Mouse (Mus musculus) midbrain, embryonic 16.5 days (tissue): Measurements from ENCODE around the gene Lcn9. TPM values are rescaled to one million over a fixed set of nuclear protein-coding genes. Genes with fewer than 3 reads are reported as not detected.

Experiments used
- ATAC-seq: fragments of 200-750 bp; cut with Nextera tagmentation; 2 replicates; pipeline ENCODE4 v1.8.0; 2017; ENCODE audit warnings: moderate TSS enrichment
- H3K27ac ChIP-seq: fragments of 300-500 bp; sonication (generic); 2 replicates; pipeline ENCODE4 v1.5.1; 2014; ENCODE audit warnings: mild to moderate bottlenecking, low read length, mixed read lengths
- H3K27me3 ChIP-seq: fragments of 300-500 bp; sonication (generic); 2 replicates; pipeline ENCODE4 v1.6.1; 2014; ENCODE audit warnings: low read depth, low read length, mixed read lengths; ENCODE audit not compliant: control insufficient read depth, insufficient read depth
- H3K36me3 ChIP-seq: fragments of 300-500 bp; sonication (generic); 2 replicates; pipeline ENCODE4 v1.6.1; 2014; ENCODE audit warnings: mild to moderate bottlenecking, low read length, moderate library complexity, mixed read lengths; ENCODE audit not compliant: control insufficient read depth, insufficient read depth
- H3K4me1 ChIP-seq: fragments of 300-500 bp; sonication (generic); 2 replicates; pipeline ENCODE4 v1.6.1; 2014; ENCODE audit warnings: mild to moderate bottlenecking, low read length, mixed read lengths; ENCODE audit not compliant: control insufficient read depth, insufficient read depth
- H3K4me2 ChIP-seq: fragments of 300-500 bp; sonication (generic); 2 replicates; pipeline ENCODE4 v1.6.1; 2014; ENCODE audit warnings: mild to moderate bottlenecking, low read length, mixed read lengths
- H3K4me3 ChIP-seq: fragments of 300-500 bp; sonication (generic); 2 replicates; pipeline ENCODE4 v1.5.1; 2014; ENCODE audit warnings: low read depth, mild to moderate bottlenecking, low read length, moderate library complexity, mixed read lengths
- H3K9ac ChIP-seq: fragments of 300-500 bp; sonication (generic); 2 replicates; pipeline ENCODE4 v1.6.1; 2014; ENCODE audit warnings: low read depth, low read length, mixed read lengths
- H3K9me3 ChIP-seq: fragments of 300-500 bp; sonication (generic); replicated peaks from 2 replicates; pipeline ENCODE4 v1.6.1; 2014; ENCODE audit warnings: mild to moderate bottlenecking, low read length, mixed read lengths; ENCODE audit not compliant: control insufficient read depth, poor library complexity, severe bottlenecking
- WGBS: fragments of 180-500 bp; shearing (Covaris S2); extraction: QIAGEN DNeasy Blood & Tissue Kit; methylation state at CpG from one replicate; pipeline ENCODE4 v1.1.7; 2014; 5-methylcytosine and 5-hydroxymethylcytosine counted together
- polyA plus RNA-seq: library from polyadenylated mRNA; unstranded; fragments of >200 nt; fragmentation: Nextera tagmentation; extraction: Ambion mirVana; gene quantifications from 2 replicates; pipeline ENCODE4 v1.2.1, GENCODE M21; 2015

Gene Lcn9
- polyA plus RNA-seq, 1 experiment from 2014 or later: not detected

DNA sequence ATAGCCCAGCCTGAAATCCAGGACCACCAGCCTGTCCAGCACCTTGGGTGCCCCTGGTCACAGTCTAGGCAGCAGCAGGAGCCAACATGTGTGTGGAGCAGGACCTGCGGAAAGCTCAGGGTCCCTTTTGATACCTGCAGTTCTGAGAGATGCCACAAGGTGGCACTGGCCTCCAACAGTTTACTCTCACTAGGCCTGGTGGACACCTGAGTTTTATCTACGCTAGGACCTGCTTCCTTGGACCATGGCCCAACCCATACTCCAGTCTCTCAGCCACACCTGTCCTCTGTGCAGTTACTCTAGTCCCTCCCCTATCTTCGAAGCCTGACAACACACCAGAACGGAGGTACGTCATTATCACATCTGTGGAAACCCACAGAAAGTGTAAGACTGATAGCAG is 13.3 kb downstream of the Lcn9 start:
- no peaks in the 10 kb centered on the region for H3K4me1 ChIP-seq
- no peaks in the 10 kb centered on the region for H3K36me3 ChIP-seq
- H3K9me3 ChIP-seq: no peaks in the 10 kb centered on the region
- no peak overlapping the region for H3K4me2 ChIP-seq
- no peak overlapping the region for H3K9ac ChIP-seq
- 48% methylated on average over 5 of the region's 5 CpGs for WGBS
- no peak overlapping the region for H3K27ac ChIP-seq
- ATAC-seq: peak; percentile 66; the same call in 1 of the 2 replicates
- no peak overlapping the region for H3K4me3 ChIP-seq
- no peaks in the 10 kb centered on the region for H3K27me3 ChIP-seq

DNA sequence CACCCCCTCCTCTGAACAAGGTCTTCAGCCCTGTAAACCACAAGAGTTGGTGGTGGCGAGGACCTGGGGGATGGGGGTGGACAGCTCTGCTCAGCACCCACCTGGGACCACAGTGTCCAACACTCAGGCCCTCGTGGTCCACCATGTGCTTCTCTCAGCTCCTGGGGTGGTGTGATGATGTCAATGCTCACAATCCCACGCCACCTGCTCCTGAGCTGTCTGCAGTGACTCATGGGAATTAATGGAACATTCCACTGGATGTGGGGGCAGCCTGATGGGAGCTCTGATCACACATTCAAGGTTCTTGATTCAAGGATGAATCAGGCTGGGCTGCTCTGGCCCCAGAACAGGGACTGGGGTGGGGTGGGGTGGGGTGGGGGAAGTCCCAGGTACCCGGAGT is 19.2 kb downstream of the Lcn9 start:
- Histone ChIP-seq H3K27me3 (no peaks in the 10 kb centered on the region), H3K4me3 (no peak overlapping the region), H3K36me3 (no peaks in the 10 kb centered on the region), H3K4me1 (no peaks in the 10 kb centered on the region), H3K4me2 (no peak overlapping the region), H3K9me3 (no peaks in the 10 kb centered on the region), H3K9ac (no peak overlapping the region), H3K27ac (no peak overlapping the region)
- ATAC-seq: no peak
- WGBS: 68% methylated on average over 4 of the region's 4 CpGs

DNA sequence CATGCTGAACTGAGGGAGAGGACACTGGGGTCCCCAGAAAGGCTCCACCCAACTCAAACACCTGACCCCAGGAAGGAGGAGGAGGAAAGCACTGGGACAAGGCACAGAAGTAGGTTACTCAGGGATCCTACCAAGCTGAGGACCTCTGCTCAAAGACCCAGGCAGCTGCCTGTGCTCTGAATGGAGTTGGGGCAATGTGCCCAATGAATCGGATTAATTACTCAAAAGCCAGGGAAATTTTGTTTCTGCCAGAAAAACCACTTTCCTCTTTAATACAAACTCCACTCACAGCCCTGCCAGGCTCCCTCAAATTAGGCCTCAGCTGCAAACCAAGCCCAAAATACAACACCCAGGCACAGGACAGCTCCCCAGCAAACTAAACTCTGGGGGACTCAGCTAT is 19.8 kb downstream of the Lcn9 start:
- no peak for ATAC-seq
- WGBS: 42% methylated on average over 1 of the region's 1 CpGs
- H3K9me3 ChIP-seq: no peaks in the 10 kb centered on the region
- H3K4me2 ChIP-seq: no peak overlapping the region
- H3K9ac ChIP-seq: no peak overlapping the region
- no peaks in the 10 kb centered on the region for H3K27me3 ChIP-seq
- H3K36me3 ChIP-seq: no peaks in the 10 kb centered on the region
- no peak overlapping the region for H3K27ac ChIP-seq
- H3K4me1 ChIP-seq: no peaks in the 10 kb centered on the region
- no peak overlapping the region for H3K4me3 ChIP-seq

DNA sequence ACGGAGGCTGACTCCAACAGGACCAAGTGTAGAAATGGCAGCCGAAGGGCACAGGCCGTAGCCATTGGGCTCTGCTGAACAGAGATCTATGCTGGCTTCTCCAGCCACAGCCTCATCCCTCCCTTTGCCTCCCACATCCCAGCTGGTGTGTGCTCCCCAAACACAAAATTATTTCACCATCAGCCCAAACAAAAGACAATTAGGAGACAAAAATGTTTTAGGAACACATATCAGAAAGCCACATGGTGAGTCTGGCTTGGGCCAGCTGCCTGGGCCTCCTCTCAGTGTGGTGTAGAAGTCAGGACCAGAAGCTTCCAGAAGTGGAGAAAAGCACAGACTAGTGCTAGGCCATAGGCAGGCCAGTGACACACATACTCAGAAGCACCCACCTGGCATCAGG is 21.1 kb downstream of the Lcn9 start:
- no peak overlapping the region for H3K9ac ChIP-seq
- no peak for ATAC-seq
- no peaks in the 10 kb centered on the region for H3K9me3 ChIP-seq
- 82% methylated on average over 3 of the region's 3 CpGs for WGBS
- no peaks in the 10 kb centered on the region for H3K36me3 ChIP-seq
- H3K4me1 ChIP-seq: no peaks in the 10 kb centered on the region
- H3K27ac ChIP-seq: no peak overlapping the region
- H3K4me3 ChIP-seq: no peak overlapping the region
- no peaks in the 10 kb centered on the region for H3K27me3 ChIP-seq
- no peak overlapping the region for H3K4me2 ChIP-seq

DNA sequence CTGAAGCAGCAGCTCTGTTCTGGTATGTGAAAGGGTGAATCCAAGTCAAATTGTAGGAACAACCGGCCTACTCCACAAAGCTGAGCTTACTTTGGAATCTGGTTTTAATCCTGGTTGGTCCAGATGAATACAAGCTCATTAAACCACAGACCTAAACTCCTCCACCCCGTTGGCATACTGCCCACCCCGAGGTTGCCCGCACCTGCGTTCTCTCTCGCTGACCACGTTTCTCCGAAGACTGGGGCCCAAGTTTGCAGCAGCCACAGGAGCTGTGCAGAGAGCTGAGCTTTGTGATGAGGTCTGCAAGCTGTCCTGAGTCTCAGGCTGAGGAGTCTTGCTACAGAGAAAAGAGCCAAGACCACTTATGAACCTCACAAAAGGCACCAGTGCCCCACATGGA is 23.6 kb downstream of the Lcn9 start:
- H3K4me2 ChIP-seq: no peak overlapping the region
- H3K9ac ChIP-seq: no peak overlapping the region
- H3K9me3 ChIP-seq: no peaks in the 10 kb centered on the region
- H3K36me3 ChIP-seq: no peaks in the 10 kb centered on the region
- no peaks in the 10 kb centered on the region for H3K4me1 ChIP-seq
- 80% methylated on average over 8 of the region's 8 CpGs for WGBS
- H3K4me3 ChIP-seq: no peak overlapping the region
- no peak for ATAC-seq
- no peaks in the 10 kb centered on the region for H3K27me3 ChIP-seq
- H3K27ac ChIP-seq: no peak overlapping the region

DNA sequence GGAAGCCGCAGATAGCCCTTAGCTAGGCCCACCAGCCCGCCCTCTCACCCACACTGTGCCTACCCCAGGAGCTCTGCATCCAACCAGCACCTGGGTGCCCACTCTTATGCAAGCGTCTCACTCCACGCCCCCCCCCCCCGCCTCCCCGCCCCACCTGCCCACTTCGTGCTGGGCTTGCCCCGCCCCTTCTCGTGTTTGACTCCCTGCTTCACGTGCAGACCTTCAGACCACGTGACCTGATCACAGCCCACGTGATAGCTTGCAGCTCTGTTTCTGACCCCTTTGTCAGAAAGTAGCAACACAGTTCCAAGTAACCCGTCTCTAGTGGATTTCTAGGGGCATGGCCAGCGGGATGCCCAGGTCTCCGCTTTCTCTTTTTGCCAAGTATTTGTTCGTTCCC is 24.3 kb downstream of the Lcn9 start, which contains the start of gene Sohlh1:
Sohlh1 (minus strand) TSS at position 23 of the 400 bp plus-strand sequence.
- Histone ChIP-seq H3K4me1 (no peaks in the 10 kb centered on the region), H3K4me3 (no peak within 1 kb of the TSS), H3K9ac (no peak within 1 kb of the TSS), H3K36me3 (no peaks in the 10 kb centered on the region), H3K9me3 (no peaks in the 10 kb centered on the region), H3K27ac (no peak within 1 kb of the TSS), H3K4me2 (no peak within 1 kb of the TSS), H3K27me3 (no peaks in the 10 kb centered on the region)
- ATAC-seq: no peak
- WGBS: 83% methylated on average over 14 of the region's 16 CpGs

DNA sequence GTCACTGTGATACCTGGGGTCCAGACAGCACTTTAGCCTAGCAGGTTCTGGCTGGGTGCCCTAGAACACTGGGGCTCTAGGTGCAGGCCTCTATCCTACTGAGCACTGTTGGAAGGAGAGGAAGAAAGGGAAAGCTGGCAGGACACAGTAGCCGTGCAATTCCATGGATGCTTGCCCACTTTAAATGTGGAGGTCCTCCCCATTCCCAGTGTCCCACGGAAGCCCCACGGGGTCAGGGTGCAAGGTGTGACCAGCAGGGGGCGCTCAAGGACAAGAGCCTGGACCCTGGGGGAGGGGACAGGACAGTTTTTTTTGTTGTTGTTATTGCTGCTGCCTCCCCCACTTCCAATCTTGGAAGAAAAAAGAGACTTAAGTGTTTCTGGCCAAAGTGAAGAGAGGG is 27.4 kb downstream of the Lcn9 start:
- Histone ChIP-seq H3K4me1 (no peaks in the 10 kb centered on the region), H3K9ac (no peak overlapping the region), H3K4me3 (no peak overlapping the region), H3K4me2 (no peak overlapping the region), H3K27me3 (no peaks in the 10 kb centered on the region), H3K36me3 (no peaks in the 10 kb centered on the region), H3K9me3 (no peaks in the 10 kb centered on the region), H3K27ac (no peak overlapping the region)
- ATAC-seq: no peak
- WGBS: 13% methylated on average over 4 of the region's 4 CpGs

DNA sequence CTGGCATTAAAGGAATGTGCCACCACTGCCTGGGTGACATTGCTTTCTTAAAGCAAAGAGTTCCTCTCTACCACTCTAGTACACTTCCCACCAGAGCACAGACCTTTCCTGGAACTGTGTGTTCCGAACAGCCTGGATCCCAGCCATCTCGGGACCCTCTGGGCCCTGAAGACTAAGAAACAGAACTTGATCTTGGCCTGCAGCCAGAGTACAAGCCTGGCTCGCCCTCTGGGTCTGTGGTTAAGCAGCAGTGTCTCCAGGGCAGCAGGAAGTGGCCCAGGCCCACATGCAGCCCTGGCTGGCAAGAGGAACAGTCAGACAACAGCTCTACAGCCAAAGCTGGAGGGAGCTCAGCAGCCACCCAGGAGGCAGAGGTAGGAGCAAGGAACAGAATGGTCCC is 29.7 kb downstream of the Lcn9 start:
- Histone ChIP-seq H3K4me2 (no peak overlapping the region), H3K27me3 (no peaks in the 10 kb centered on the region), H3K4me1 (no peaks in the 10 kb centered on the region), H3K9me3 (no peaks in the 10 kb centered on the region), H3K4me3 (no peak overlapping the region), H3K9ac (no peak overlapping the region), H3K36me3 (no peaks in the 10 kb centered on the region), H3K27ac (no peak overlapping the region)
- 48% methylated on average over 3 of the region's 3 CpGs for WGBS
- no peak for ATAC-seq

DNA sequence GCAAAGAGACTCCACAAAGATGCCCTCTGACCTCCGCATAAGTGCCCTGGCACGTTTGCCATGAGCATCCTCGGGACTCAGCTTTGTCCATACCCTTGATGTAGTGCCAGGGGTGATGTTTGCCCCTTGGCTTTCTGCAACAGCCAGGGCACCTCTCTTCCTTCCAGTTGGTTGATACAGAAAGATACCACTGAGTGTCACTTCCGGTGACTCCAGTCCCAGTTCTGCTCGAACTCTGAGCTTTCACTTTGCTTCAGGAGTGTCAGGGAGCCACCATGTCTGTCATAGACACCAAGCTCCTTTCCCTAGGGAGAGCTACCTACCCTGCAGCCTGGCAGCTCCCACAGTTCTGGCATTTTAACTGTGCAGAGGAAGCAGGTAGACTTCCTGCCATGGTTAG is 31.0 kb downstream of the Lcn9 start:
- no peak overlapping the region for H3K4me2 ChIP-seq
- H3K27me3 ChIP-seq: no peaks in the 10 kb centered on the region
- no peak overlapping the region for H3K9ac ChIP-seq
- H3K9me3 ChIP-seq: no peaks in the 10 kb centered on the region
- no peak for ATAC-seq
- no peak overlapping the region for H3K27ac ChIP-seq
- 82% methylated on average over 5 of the region's 5 CpGs for WGBS
- no peaks in the 10 kb centered on the region for H3K4me1 ChIP-seq
- H3K4me3 ChIP-seq: no peak overlapping the region
- H3K36me3 ChIP-seq: no peaks in the 10 kb centered on the region

DNA sequence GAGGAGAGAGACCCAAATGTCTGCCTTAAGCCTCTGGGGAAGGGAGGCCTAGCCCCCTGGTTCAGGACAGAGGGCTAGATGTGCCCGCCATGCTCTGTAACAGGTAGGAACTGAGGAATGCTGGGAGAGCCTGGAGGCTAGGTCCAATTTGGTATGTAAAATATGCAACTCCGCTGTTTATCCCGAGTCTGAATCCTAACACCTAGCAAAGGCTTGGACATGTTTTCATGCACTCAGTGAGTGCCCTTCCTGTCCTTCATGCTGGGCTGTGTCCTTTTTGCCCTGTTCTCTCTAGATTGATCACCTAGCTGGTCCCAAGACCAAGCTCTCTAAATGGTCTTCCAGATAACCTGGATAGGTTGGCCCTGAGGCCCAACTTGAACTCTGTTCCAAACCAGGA is 36.9 kb downstream of the Lcn9 start:
- Histone ChIP-seq H3K4me3 (no peak overlapping the region), H3K9me3 (no peaks in the 10 kb centered on the region), H3K36me3 (no peaks in the 10 kb centered on the region), H3K27me3 (peaks cover 5% of the 10 kb centered on the region), H3K4me2 (no peak overlapping the region), H3K4me1 (peaks cover 10% of the 10 kb centered on the region; the same call in 1 of the 2 replicates), H3K27ac (no peak overlapping the region), H3K9ac (no peak overlapping the region)
- WGBS: 90% methylated on average over 3 of the region's 3 CpGs
- ATAC-seq: no peak
